Mouse (Mus musculus) retina, adult 2 months (tissue): ENCODE data around the gene BC025920.

Experiments used
- DNase-seq: peaks from one replicate; pipeline ENCODE4 v3.0.0-alpha.2; 2012; ENCODE audit warnings: low read depth, low spot score

The BC025920 gene

DNA sequence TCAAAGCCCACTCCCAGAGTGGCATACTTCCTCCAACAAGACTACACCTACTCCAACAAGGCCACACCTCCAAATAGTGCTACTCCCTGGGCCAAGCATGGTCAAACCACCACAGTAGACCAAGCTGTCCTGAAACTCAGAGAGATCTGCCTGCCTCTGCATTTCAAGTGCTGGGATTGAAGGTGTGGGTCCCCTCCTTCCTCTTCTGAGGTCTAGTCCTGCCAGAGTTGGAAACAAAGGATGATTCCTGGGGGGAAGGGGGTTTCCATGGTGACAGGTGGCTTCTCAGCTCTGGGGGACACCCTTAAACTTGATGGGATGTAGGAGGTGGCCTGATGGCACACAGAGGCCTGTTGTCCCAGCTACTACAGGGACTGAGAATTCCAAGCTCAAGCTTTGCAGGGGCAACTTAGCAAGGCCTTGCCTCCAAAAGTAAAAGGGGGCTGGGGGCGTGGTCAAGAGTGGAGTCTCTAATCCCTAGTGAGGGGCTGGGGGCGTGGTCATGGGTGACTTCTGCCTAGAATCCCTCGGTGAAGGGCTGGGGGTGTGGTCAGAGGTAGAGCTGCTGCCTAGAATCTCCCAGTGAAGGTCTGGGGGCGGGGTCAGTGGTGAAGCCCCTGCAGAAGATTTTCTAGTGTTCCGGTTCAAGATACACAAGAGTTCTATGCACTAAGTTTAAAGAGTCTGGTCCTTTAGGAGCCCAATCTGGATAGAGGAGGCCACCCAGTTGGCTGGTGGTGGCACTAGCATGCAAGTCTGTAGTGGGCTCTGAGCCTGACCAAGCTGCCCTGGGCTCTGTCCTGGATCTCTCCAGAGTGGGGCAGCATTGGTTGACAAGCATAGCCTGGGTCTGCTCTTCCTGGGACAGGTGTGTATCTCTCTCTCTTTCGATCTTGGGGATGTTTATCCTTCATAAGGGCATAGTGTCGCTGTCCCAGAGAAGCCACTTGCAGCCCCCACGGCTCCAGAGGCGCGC is 31.7 kb upstream of the BC025920 start, which contains the start of gene Tle2:
TSS of gene Tle2 (plus strand) at position 481 of the 976 bp plus-strand sequence.
- DNase-seq: no peak

DNA sequence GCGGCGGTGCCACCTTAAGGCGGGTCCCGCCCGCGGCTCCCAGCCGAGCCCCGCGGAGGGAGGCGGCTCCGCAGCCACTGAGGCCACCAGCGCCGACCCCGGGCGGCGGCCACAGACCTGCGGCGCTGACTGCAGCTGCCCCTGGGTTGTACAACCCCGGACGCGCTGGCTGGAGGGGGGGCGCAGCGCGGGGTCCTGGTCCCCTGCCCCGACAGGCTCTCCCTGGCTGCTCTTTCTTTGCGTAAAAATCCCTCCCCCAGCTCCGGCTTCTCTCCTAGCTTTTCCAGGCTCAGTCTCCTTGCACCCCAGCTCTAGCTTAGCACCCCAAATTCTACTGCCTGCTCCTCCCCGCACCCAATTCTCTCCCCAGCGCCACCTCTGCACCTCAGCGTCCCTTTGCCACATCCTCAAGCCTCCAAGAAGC is 30.9 kb upstream of the BC025920 start:
- no peak for DNase-seq

DNA sequence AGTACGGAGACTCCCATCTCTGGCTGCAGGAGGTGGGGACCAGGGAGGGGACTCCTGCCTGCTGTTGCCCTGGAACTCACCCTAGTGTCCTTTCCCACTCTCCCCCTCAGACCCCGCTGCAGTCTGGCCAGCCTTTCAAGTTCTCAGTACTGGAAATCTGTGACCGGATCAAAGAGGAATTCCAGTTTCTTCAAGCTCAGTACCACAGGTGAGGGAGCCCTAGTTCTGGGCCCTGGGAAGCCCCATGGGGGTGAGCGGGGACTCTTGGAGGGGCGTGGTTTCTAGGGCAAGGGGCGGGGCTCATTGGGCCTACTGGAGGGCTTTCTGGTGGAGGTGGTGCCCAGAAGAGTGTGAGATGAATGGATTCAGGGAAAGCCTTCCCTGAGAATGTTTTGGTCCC is 30.4 kb upstream of the BC025920 start:
- DNase-seq: no peak

DNA sequence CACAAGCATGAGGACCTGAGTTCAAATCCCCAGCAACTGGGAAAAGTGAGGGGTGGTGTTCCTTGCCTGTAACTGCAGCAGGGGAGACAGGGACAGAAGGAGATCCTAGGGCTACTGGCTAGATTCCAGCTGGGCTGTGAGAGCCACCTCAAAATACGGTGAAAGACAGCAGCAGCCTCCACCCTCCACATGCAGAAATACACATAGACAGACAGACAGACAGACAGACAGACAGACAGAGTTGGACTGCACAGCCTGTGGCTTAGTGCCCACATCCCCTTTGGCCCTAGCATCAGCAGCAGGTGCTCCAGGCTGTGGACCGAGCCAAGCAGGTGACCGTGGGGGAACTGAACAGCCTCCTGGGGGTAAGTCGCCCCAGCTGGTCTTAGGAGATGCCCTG is 26.1 kb upstream of the BC025920 start:
- DNase-seq: no peak

- DNase-seq: no peak
Measured at GRCm38 (mm10) chr10:81580441-81581070, 25.5 kb upstream of the BC025920 start.

DNA sequence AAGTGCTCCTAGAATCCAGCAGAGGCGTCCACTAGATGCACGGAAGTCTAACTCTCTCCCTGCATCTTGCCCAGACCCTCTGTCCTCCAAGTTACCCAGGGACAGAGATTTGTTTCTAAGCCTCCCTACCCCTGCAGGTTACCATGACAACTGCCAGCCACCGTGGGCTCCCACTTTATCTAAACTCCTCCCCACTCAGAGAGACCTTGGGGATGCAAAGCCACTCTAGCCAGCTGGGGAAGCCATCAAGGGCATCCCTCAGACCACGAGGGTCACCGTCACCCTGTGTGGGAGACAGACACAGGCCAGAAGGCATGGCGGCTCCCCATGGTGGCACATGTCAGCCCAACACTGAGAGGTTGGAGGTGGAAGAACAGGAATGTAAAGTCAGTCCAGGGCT is 22.7 kb upstream of the BC025920 start:
- no peak for DNase-seq

DNA sequence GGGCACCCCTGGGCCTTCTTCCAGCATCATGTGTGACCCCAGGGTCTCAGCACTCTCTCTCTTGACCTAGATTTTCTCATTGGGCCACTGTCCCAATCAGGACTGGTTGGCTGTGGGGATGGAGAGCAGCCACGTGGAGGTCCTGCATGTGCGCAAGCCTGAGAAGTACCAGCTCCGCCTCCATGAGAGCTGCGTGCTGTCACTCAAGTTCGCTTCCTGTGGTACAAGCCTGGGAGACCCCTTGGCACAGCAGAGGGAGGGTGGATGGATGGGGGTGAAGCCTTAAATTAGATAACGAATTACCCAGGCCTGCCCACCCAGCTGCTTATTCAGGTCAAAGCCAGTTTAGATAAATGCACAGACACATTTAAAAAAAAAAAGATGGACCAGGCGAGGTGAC is 17.3 kb upstream of the BC025920 start:
- DNase-seq: no peak

DNA sequence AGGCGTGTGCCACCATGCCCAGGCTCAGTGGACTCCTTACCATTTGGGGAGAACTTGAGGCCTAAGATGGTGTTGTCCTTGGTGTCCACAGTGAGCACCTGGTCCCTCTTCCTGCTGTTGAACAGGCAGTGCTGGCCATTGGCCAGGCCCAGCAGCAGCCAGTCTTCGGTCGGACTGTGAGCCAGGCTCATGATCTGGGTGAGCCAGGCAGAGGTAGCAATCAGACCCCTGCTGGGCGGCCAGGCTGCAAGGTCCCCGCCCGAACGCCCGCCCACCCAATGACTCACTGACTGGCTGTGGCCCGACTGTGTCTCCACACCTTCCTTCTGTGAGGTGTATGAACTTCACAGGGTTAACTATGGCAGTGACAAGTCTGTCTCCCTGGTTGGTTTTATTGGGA is 14.2 kb upstream of the BC025920 start:
- DNase-seq: no peak

- DNase-seq: no peak
Measured at GRCm38 (mm10) chr10:81592631-81593030, 13.4 kb upstream of the BC025920 start.

DNA sequence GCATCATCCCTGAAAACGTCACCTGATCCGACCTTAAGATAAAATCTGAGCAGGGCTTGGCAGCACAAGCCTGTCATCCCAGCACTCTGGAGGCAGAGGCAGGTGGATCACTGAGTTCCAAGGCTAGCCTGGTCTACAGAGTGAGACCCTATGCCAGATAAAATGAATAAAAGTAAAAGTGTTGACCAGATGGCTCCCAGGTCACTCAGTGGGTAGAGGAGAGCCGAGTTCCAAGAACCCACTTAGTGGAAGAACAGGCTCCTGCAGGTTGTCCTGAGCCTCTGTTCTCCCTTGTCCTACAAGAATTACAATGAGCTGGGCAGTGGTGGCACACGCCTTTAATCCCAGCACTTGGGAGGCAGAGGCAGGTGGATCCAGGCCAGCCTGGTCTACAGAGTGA is 12.8 kb upstream of the BC025920 start:
- DNase-seq: no peak

DNA sequence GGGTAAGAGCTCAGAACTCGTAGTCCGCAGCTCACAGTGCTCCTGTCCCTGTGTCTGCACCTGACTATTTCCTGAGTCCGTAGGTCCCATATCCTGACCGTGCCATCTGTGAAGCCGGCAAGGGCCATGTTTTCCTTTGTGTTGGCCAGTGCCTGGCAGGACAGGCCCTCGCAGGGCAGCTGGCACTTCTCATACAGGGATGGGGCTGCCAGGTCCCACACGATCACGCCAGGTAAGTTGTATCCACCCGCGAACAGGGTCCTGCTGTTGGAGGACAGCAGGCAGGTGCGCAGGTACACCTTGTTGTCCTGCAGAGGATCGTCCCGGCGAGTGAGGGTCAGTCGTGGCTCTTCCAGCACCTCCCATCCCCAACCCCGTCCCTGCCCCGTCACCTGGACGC is 12.1 kb upstream of the BC025920 start:
- DNase-seq: no peak

GRCm38 (mm10) chr10:81595599-81595998 is 10.5 kb upstream of the BC025920 start:
- no peak for DNase-seq

DNA sequence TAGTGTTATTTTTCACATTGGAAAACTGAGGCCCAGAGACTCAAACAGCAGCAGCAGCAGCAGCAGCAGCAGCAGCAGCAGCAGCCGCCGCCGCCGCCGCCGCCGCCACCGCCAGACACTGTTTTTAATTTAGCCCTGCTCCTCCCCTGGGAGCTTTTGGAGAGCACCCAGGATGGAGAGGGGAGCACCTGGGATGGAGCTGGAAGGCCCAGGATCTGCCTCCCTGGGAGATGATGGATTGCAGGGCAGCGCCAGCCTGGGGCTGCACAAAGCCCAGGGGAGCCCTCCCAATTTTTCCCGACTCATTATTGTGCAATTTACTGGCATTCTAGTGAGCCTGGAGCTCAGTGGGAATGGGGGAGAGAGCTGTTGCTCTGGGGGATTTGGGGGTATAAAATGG is 9.5 kb upstream of the BC025920 start:
- no peak for DNase-seq

DNA sequence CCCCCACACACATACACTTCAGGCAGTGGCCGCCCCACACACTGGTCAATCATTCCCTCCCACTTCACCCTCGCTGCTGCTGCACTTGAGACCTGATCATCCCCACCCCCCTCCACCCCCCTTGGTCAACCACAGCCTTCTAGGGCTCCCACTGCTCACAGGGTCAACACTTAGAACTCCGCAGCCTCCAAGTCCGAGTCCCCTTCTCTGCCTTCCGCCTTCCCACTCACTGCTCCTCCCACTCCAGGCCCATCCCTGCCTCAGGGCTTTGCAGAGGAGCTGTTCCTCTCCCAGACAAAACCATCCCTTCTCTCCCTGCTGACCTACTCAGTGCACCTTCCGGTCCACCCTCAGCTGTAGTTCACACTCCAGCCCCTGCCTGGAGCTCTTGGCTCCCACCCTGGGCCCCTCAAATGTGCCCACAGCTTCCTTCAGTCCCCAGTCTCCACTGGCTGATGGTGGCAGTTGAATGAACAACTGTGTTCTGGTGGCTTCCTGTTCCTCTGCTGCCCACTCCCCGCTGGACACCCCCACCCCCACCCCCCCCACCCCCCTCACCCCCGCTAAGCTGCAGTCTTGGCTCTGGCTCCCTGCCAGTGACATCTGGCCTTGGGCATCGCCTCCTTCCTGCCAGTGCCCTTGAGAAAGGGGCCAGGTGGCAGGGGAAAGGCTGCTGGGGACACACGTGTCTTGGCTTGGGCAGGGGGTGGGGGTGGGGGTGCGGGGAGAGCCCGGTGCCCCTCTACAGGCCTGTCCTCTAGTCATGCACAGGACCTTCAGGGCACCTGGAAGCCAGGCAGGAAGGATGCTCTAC is 8.7 kb upstream of the BC025920 start:
- DNase-seq: no peak

DNA sequence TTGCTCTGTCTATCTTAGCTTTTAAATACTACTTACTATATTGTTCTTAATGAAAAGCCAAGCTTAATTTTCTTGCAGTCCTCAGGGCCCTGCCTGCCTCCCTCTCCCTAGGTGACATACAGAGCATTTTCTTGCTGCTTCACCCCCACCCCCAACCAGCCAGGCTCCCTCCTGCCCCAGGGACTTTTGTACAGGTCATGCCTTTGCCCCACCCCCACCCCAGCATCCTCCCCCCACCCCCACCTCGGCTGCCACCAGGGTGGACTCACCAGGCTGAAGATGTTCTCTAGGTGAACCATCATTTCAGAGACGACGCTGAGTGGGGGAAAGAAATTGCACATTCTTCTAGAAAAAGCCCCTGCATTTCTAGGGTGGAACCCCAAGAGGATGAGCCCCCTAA is 7.7 kb upstream of the BC025920 start:
- DNase-seq: no peak

DNA sequence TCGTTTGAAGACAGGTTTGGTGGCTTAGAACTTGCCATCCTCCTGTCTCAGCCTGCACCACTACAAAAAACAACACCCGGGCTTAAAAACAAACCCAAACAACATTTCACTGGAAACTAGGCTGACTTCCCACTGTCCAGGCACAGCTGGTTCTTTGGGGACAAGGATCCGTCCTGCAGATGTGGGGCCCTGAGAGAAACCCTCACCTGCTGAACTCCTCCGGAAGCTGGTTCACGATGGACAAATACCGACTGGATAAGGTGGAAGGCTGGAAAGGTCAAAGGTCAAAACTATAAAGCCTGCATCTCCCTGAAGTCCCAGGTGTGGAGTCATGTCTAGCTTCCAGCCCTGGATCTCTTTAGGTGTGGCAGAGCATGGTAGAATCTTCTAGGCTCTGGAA is 7.2 kb upstream of the BC025920 start:
- DNase-seq: no peak

DNA sequence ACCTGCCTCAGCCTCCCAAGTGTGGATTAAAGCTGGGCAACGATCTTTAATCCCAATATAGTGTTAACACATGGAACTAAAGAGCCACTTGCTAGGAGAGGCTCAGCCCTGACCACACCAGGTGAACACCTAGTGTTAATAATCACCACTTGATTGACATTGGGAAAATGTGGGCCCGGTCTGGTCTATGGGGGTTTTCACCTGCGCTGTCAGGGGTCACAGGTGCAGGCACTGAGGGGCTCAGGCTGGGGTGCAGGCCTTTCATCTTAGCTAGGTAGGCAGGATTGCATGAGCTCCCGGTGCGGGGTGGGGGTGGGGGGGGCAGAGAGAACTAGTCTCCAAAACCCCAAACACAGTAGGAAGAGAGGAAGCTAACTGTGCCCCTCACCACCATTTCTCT is 6.4 kb upstream of the BC025920 start:
- no peak for DNase-seq

- DNase-seq: no peak
Measured at GRCm38 (mm10) chr10:81600096-81600495, 6.0 kb upstream of the BC025920 start.

- DNase-seq: peak; percentile 92
Measured at GRCm38 (mm10) chr10:81600738-81601203, 5.3 kb upstream of the BC025920 start, which contains the start of gene Tle6. Gene Tle6, minus strand, starts transcription at chr10:81601073.

DNA sequence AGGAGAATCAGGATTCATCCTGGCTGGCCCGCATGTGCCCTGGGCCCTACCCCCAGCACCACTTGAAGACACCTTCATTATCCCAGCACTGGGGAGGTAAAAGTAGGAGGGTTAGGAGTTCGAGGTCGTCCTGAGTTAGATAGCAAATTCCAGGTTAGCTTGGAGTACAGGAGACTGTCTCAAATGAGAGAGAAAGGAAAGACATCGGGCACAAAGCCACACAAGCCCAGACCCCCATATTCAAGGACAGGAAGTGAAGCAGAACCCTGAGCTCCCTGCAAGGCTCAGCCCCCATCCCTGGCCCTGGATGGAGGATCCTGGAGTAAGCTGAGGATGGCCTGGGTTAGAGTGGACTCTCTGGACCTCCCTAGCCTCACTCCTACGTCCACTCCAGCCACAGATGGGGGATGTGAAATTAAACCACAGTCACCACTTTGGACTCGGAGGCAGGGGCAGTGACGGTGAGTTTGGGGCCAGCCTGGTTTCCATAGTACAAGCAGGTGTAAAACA is 4.6 kb upstream of the BC025920 start:
- no peak for DNase-seq

GRCm38 (mm10) chr10:81602741-81603151 is 3.3 kb upstream of the BC025920 start:
- no peak for DNase-seq
